Mouse (Mus musculus): Measurements from ENCODE around the gene Zbtb7b. TPM values are rescaled to one million over a fixed set of nuclear protein-coding genes. Genes with fewer than 3 reads are reported as not detected.
"Not testable (repeated sequence)": the region's sequence is repeated elsewhere in the genome, so short reads cannot be mapped to it uniquely, and the experiment has no call there.

The Zbtb7b gene
- total RNA-seq (2021) = 10 to 100 TPM; 12.4 to 13.2 TPM
- long read RNA-seq, experiment 1, partial matches to known transcripts = 6 of 9 reads
- long read RNA-seq, experiment 1, other reads (novel, unspliced or antisense) = 2 of 9 reads
- long read RNA-seq, experiment 2, partial matches to known transcripts = 3 of 7 reads
- long read RNA-seq, experiment 2, other reads (novel, unspliced or antisense) = 3 of 7 reads

- intact Hi-C loops (cut with DNase I) = loop anchor here (2.0 kb wide), 1 partner anchor 17 kb away; the partner anchor contains the start of gene Flad1
- DNase-seq (ENCODE audit: extremely low spot score in 1 of 2, low spot score in 2 of 2) = peak; percentile 57 to 59
- peak; percentile 8 for TF ChIP-seq CTCF (IDR thresholded peaks at IDR 0.05)
- Histone ChIP-seq H3K27ac (peak within 1 kb of the TSS; percentile 85), H3K4me3 (peak within 1 kb of the TSS; percentile 49)
Observed at GRCm38 (mm10) chr3:89394006-89394893, at the start of gene Zbtb7b. TSS of gene Zbtb7b (minus strand) at chr3:89394776.

- Histone ChIP-seq H3K4me3 (no peak overlapping the region), H3K27ac (no peak overlapping the region)
- no peak for TF ChIP-seq CTCF (IDR thresholded peaks at IDR 0.05)
- no peak for DNase-seq (ENCODE audit: extremely low spot score in 1 of 2, low spot score in 2 of 2)
- intact Hi-C loops (cut with DNase I) = no loop called here
Observed at GRCm38 (mm10) chr3:89440691-89441090, 46.1 kb upstream of the Zbtb7b start.

GRCm38 (mm10) chr3:89437269-89437668, 42.7 kb upstream of the Zbtb7b start:
- Histone ChIP-seq H3K27ac (peak overlapping the region; percentile 63; the same call in 1 of the 2 replicates), H3K4me3 (peak overlapping the region; percentile 38)
- intact Hi-C loops (cut with DNase I) = loop anchor here (2.0 kb wide), 1 partner anchor 22 kb away; no protein-coding TSS in a partner anchor
- no peak for DNase-seq (ENCODE audit: extremely low spot score in 1 of 2, low spot score in 2 of 2)
- TF ChIP-seq CTCF (IDR thresholded peaks at IDR 0.05) = no peak

- no peak for TF ChIP-seq CTCF (IDR thresholded peaks at IDR 0.05)
- H3K4me3 ChIP-seq = peak within 1 kb of the TSS; percentile 38
- peak within 1 kb of the TSS; percentile 63 for H3K27ac ChIP-seq
- DNase-seq (ENCODE audit: extremely low spot score in 1 of 2, low spot score in 2 of 2) = no peak
- intact Hi-C loops (cut with DNase I) = loop anchor here (2.0 kb wide), 1 partner anchor 22 kb away; no protein-coding TSS in a partner anchor
Observed at GRCm38 (mm10) chr3:89436176-89437113, 41.9 kb upstream of the Zbtb7b start, which contains the start of gene Pbxip1. TSS of gene Pbxip1 (plus strand) at chr3:89436706.

- intact Hi-C loops (cut with DNase I) = no loop called here
- no peak overlapping the region for H3K4me3 ChIP-seq
- no peak for DNase-seq (ENCODE audit: extremely low spot score in 1 of 2, low spot score in 2 of 2)
- TF ChIP-seq CTCF (IDR thresholded peaks at IDR 0.05) = no peak
- H3K27ac ChIP-seq = no peak overlapping the region
Observed at GRCm38 (mm10) chr3:89435041-89435440, 40.5 kb upstream of the Zbtb7b start.

- Histone ChIP-seq H3K27ac (no peak overlapping the region), H3K4me3 (no peak overlapping the region)
- no peak for DNase-seq (ENCODE audit: extremely low spot score in 1 of 2, low spot score in 2 of 2)
- TF ChIP-seq CTCF (IDR thresholded peaks at IDR 0.05) = no peak
- intact Hi-C loops (cut with DNase I) = no loop called here
Observed at GRCm38 (mm10) chr3:89434532-89434931, 40.0 kb upstream of the Zbtb7b start.

GRCm38 (mm10) chr3:89432606-89433005, 38.0 kb upstream of the Zbtb7b start:
- DNase-seq (ENCODE audit: extremely low spot score in 1 of 2, low spot score in 2 of 2) = no peak
- no peak overlapping the region for H3K27ac ChIP-seq
- intact Hi-C loops (cut with DNase I) = no loop called here
- no peak overlapping the region for H3K4me3 ChIP-seq
- no peak for TF ChIP-seq CTCF (IDR thresholded peaks at IDR 0.05)

GRCm38 (mm10) chr3:89430171-89431159, 35.9 kb upstream of the Zbtb7b start, which contains the start of gene Pygo2:
TSS of gene Pygo2 (plus strand) at chr3:89430214.
- TF ChIP-seq CTCF (IDR thresholded peaks at IDR 0.05) = no peak
- H3K27ac ChIP-seq = peak within 1 kb of the TSS; percentile 87
- peak within 1 kb of the TSS; percentile 88 for H3K4me3 ChIP-seq
- intact Hi-C loops (cut with DNase I) = no loop called here
- peak; percentile 94 to 96 for DNase-seq (ENCODE audit: extremely low spot score in 1 of 2, low spot score in 2 of 2)

GRCm38 (mm10) chr3:89429021-89429420, 34.4 kb upstream of the Zbtb7b start:
- H3K4me3 ChIP-seq; H3K27ac ChIP-seq; DNase-seq (ENCODE audit: extremely low spot score in 1 of 2, low spot score in 2 of 2); intact Hi-C loops (cut with DNase I): not testable (repeated sequence)

GRCm38 (mm10) chr3:89425876-89426275, 31.3 kb upstream of the Zbtb7b start:
- intact Hi-C loops (cut with DNase I) = no loop called here
- Histone ChIP-seq H3K27ac (no peak overlapping the region), H3K4me3 (no peak overlapping the region)
- DNase-seq (ENCODE audit: extremely low spot score in 1 of 2, low spot score in 2 of 2) = no peak
- no peak for TF ChIP-seq CTCF (IDR thresholded peaks at IDR 0.05)

All from left cerebral cortex, adult 2 months (tissue).